In genomic region chr3:113090850-113091249, GRCm38 (mm10) we compare ENCODE assay signal across 7 mouse cellular contexts.
A peak's percentile ranks its signal among the peaks of the same experiment; 100 is the strongest.
DNase-seq lines count a peak whose midpoint lies in the region; ATAC-seq and TF ChIP-seq lines count a peak whose summit lies in the region.
"Not testable (repeated sequence)": the region's sequence is repeated elsewhere in the genome, so short reads cannot be mapped to it uniquely, and the experiment has no call there.

No protein-coding gene starts in this region.

- H3K9me3 ChIP-seq in ES-E14 (ENCODE audit: control insufficient read depth, insufficient read depth, low read depth, low read length); lung, embryonic 14.5 days (ENCODE audit: low read depth, low read length); stomach, postnatal 0 days (ENCODE audit: control insufficient read depth, low read length): not testable (repeated sequence)

- in situ Hi-C loops in ES-E14 (cut with MboI; ENCODE audit: low sequenced_read_pairs in 2 of 2, unreplicated experiment in 2 of 2), result not testable (repeated sequence)

- not testable (repeated sequence) for H3K9ac ChIP-seq in ES-E14 (ENCODE audit: insufficient read depth, low read depth, low read length, poor library complexity, severe bottlenecking); lung, embryonic 14.5 days; stomach, postnatal 0 days (ENCODE audit: low read length)

- not testable (repeated sequence) for TF ChIP-seq CTCF in lung, embryonic 14.5 days (IDR thresholded peaks at IDR 0.05; ENCODE audit: low read depth); stomach, postnatal 0 days (IDR thresholded peaks at IDR 0.05; ENCODE audit: low read depth)

- not testable (repeated sequence) for H3K27me3 ChIP-seq in lung, embryonic 14.5 days (ENCODE audit: insufficient read depth, low read length); stomach, postnatal 0 days (ENCODE audit: control insufficient read depth, insufficient read depth, low read length)

- H3K36me3 ChIP-seq in ES-E14 (ENCODE audit: control insufficient read depth, insufficient read depth, low read length, poor library complexity, severe bottlenecking); lung, embryonic 14.5 days (ENCODE audit: insufficient read depth); stomach, postnatal 0 days (ENCODE audit: control insufficient read depth, insufficient read depth, low read length): not testable (repeated sequence)

- intact Hi-C loops in heart, postnatal 10 days (cut with DNase I), result not testable (repeated sequence)

- TF ChIP-seq EP300 in stomach, postnatal 0 days (optimal IDR thresholded peaks at IDR 0.05), result not testable (repeated sequence)

- H3K4me3 ChIP-seq in ES-E14 (ENCODE audit: insufficient read depth in 1 of 2, low read depth in 1 of 2, low read length in 2 of 2, poor library complexity in 1 of 2, severe bottlenecking in 1 of 2); lung, embryonic 14.5 days (ENCODE audit: low read depth, low read length); stomach, postnatal 0 days (ENCODE audit: low read depth, low read length): not testable (repeated sequence)

- peak; percentile 12 for DNase-seq in ES-E14 (ENCODE audit: low read depth, low spot score)
- peak; percentile 10 for DNase-seq in adrenal gland, postnatal 10 days
- peak; percentile 3 for DNase-seq in embryo, embryonic 11.5 days (ENCODE audit: low read depth, low spot score)
- DNase-seq in heart, postnatal 10 days, result peak; percentile 0 to 3
- peak; percentile 50 to 59 for DNase-seq in kidney, postnatal 4 days
- DNase-seq in lung, embryonic 14.5 days, result peak; percentile 51
- peak; percentile 13 for DNase-seq in stomach, postnatal 0 days (ENCODE audit: low spot score)

- not testable (repeated sequence) for H3K4me2 ChIP-seq in lung, embryonic 14.5 days; stomach, postnatal 0 days (replicated peaks; ENCODE audit: low read depth)

- not testable (repeated sequence) for H3K4me1 ChIP-seq in ES-E14 (ENCODE audit: control insufficient read depth in 2 of 2, insufficient read depth in 2 of 2, low read length in 2 of 2, poor library complexity in 1 of 2); lung, embryonic 14.5 days (ENCODE audit: insufficient read depth); stomach, postnatal 0 days (replicated peaks; ENCODE audit: control insufficient read depth, insufficient read depth)

- not testable (repeated sequence) for H3K27ac ChIP-seq in ES-E14 (ENCODE audit: insufficient read depth, low read depth, low read length, poor library complexity, severe bottlenecking); lung, embryonic 14.5 days (ENCODE audit: low read depth); stomach, postnatal 0 days (replicated peaks)

- 65% methylated on average over 18 of the region's 21 CpGs for WGBS in lung, embryonic 14.5 days
- 60% methylated on average over 21 of the region's 21 CpGs for WGBS in stomach, postnatal 0 days

- not testable (repeated sequence) for ATAC-seq in lung, embryonic 14.5 days (ENCODE audit: insufficient read depth); stomach, postnatal 0 days (ENCODE audit: low FRiP score, low TSS enrichment)

Comparison
In these comparisons a context has a peak if more than half of its experiments do, and no peak if none do; other contexts are left out.
1. DNase-seq: peak in every context shown above with its lines; median percentile 54 in kidney, postnatal 4 days; 51 in lung, embryonic 14.5 days; 13 in stomach, postnatal 0 days; 12 in ES-E14; 10 in adrenal gland, postnatal 10 days; 3 in embryo, embryonic 11.5 days; 2 in heart, postnatal 10 days.